Mouse (Mus musculus) stomach, postnatal 0 days (tissue): ENCODE measurements around the gene Coq7. TPM values are rescaled to one million over a fixed set of nuclear protein-coding genes. Genes with fewer than 3 reads are reported as not detected.

Experiments
- ATAC-seq: fragments of 200-750 bp; cut with Nextera tagmentation; 2 replicates; pipeline ENCODE4 v1.8.0; 2017; ENCODE audit not compliant: low FRiP score, low TSS enrichment
- DNase-seq: peaks from one replicate; pipeline ENCODE4 v3.0.0-alpha.2; 2016; ENCODE audit warnings: low spot score
- H3K27ac ChIP-seq: fragments of 300-500 bp; sonication (generic); replicated peaks from 2 replicates; pipeline ENCODE4 v1.5.1; 2014; ENCODE audit warnings: mild to moderate bottlenecking, control low read depth
- H3K27me3 ChIP-seq: fragments of 300-500 bp; sonication (generic); 2 replicates; pipeline ENCODE4 v1.6.1; 2014; ENCODE audit warnings: low read length; ENCODE audit not compliant: control insufficient read depth, insufficient read depth
- H3K36me3 ChIP-seq: fragments of 300-500 bp; sonication (generic); 2 replicates; pipeline ENCODE4 v1.6.1; 2014; ENCODE audit warnings: low read length, mixed read lengths; ENCODE audit not compliant: control insufficient read depth, insufficient read depth
- H3K4me1 ChIP-seq: fragments of 300-500 bp; sonication (generic); replicated peaks from 2 replicates; pipeline ENCODE4 v1.6.1; 2014; ENCODE audit warnings: antibody characterized with exemption; ENCODE audit not compliant: control insufficient read depth, insufficient read depth
- H3K4me2 ChIP-seq: fragments of 300-500 bp; sonication (generic); replicated peaks from 2 replicates; pipeline ENCODE4 v1.6.1; 2014; ENCODE audit warnings: low read depth, mild to moderate bottlenecking, control low read depth, moderate library complexity
- H3K4me3 ChIP-seq: fragments of 300-500 bp; sonication (generic); 2 replicates; pipeline ENCODE4 v1.5.1; 2014; ENCODE audit warnings: low read depth, low read length, control low read depth
- H3K9ac ChIP-seq: fragments of 300-500 bp; sonication (generic); 2 replicates; pipeline ENCODE4 v1.6.1; 2014; ENCODE audit warnings: mild to moderate bottlenecking, low read length, control low read depth, mixed read lengths
- H3K9me3 ChIP-seq: fragments of 300-500 bp; sonication (generic); 2 replicates; pipeline ENCODE4 v1.6.1; 2016; ENCODE audit warnings: low read length; ENCODE audit not compliant: control insufficient read depth
- CTCF ChIP-seq: IDR thresholded peaks from 2 replicates; pipeline ENCODE4 v1.5.1; 2016; ENCODE audit warnings: antibody characterized with exemption, low read depth, mild to moderate bottlenecking, moderate library complexity
- EP300 ChIP-seq: optimal IDR thresholded peaks from 2 replicates; pipeline ENCODE3; 2016; ENCODE audit warnings: antibody characterized with exemption
- WGBS: fragments of 180-500 bp; shearing (Covaris S2); extraction: QIAGEN DNeasy Blood & Tissue Kit; methylation state at CpG from one replicate; pipeline ENCODE4 v1.1.7; 2014; 5-methylcytosine and 5-hydroxymethylcytosine counted together
- polyA plus RNA-seq: library from polyadenylated mRNA; unstranded; fragments of >200 nt; fragmentation: Nextera tagmentation; extraction: Ambion mirVana; gene quantifications from 2 replicates; pipeline ENCODE4 v1.2.1, GENCODE M21; 2015

Gene Coq7
- polyA plus RNA-seq, 1 experiment from 2014 or later = 83.6 TPM

GRCm38 (mm10) chr7:118532519-118533177, 508 bp downstream of the Coq7 start:
- peak overlapping the region; percentile 60 for H3K4me2 ChIP-seq
- TF ChIP-seq CTCF (no peak; the same call in 1 of the 2 replicates), EP300 (no peak)
- H3K27ac ChIP-seq = peak overlapping the region; percentile 95
- DNase-seq = peak; percentile 95
- H3K36me3 ChIP-seq = no peaks in the 10 kb centered on the region
- ATAC-seq = peak; percentile 90
- no peaks in the 10 kb centered on the region for H3K9me3 ChIP-seq
- H3K27me3 ChIP-seq = no peaks in the 10 kb centered on the region
- H3K9ac ChIP-seq = peak overlapping the region; percentile 84
- 1% methylated on average over 36 of the region's 36 CpGs for WGBS
- H3K4me1 ChIP-seq = no peaks in the 10 kb centered on the region
- H3K4me3 ChIP-seq = peak overlapping the region; percentile 76

GRCm38 (mm10) chr7:118526967-118527366, 6.2 kb downstream of the Coq7 start:
- H3K9me3 ChIP-seq = no peaks in the 10 kb centered on the region
- TF ChIP-seq EP300 (no peak), CTCF (no peak)
- no peak overlapping the region for H3K4me2 ChIP-seq
- no peak for DNase-seq
- H3K36me3 ChIP-seq = peaks cover 8% of the 10 kb centered on the region; the same call in 1 of the 2 replicates
- H3K4me1 ChIP-seq = no peaks in the 10 kb centered on the region
- no peak overlapping the region for H3K4me3 ChIP-seq
- H3K27me3 ChIP-seq = no peaks in the 10 kb centered on the region
- ATAC-seq = peak; percentile 65
- no peak overlapping the region for H3K9ac ChIP-seq
- no peak overlapping the region for H3K27ac ChIP-seq
- WGBS = 76% methylated on average over 4 of the region's 4 CpGs

GRCm38 (mm10) chr7:118522077-118522476, 11.1 kb downstream of the Coq7 start:
- Histone ChIP-seq H3K9me3 (no peaks in the 10 kb centered on the region), H3K36me3 (peaks cover 8% of the 10 kb centered on the region; the same call in 1 of the 2 replicates), H3K9ac (no peak overlapping the region), H3K27ac (no peak overlapping the region), H3K27me3 (no peaks in the 10 kb centered on the region), H3K4me2 (no peak overlapping the region), H3K4me3 (no peak overlapping the region), H3K4me1 (no peaks in the 10 kb centered on the region)
- DNase-seq = no peak
- ATAC-seq = no peak
- TF ChIP-seq EP300 (no peak), CTCF (no peak)
- 77% methylated on average over 5 of the region's 5 CpGs for WGBS

- ATAC-seq = no peak
These were observed 13.5 kb downstream of the Coq7 start for GRCm38 (mm10) chr7:118519661-118520060.

GRCm38 (mm10) chr7:118518687-118519086, 14.5 kb downstream of the Coq7 start:
- TF ChIP-seq EP300 (no peak), CTCF (peak; percentile 99)
- peak; percentile 90 for DNase-seq
- Histone ChIP-seq H3K4me1 (no peaks in the 10 kb centered on the region), H3K9me3 (no peaks in the 10 kb centered on the region), H3K9ac (no peak overlapping the region), H3K27me3 (no peaks in the 10 kb centered on the region), H3K27ac (no peak overlapping the region), H3K4me2 (no peak overlapping the region), H3K4me3 (no peak overlapping the region), H3K36me3 (no peaks in the 10 kb centered on the region)
- 3% methylated on average over 18 of the region's 18 CpGs for WGBS
- peak; percentile 84 for ATAC-seq

More at GRCm38 (mm10) chr7:118519661-118520060, 13.5 kb downstream of the Coq7 start:
- H3K9ac ChIP-seq = no peak overlapping the region
- no peak overlapping the region for H3K27ac ChIP-seq
- WGBS = 71% methylated on average over 8 of the region's 8 CpGs
- H3K27me3 ChIP-seq = no peaks in the 10 kb centered on the region
- no peak for TF ChIP-seq EP300
- TF ChIP-seq CTCF = no peak
- no peak for DNase-seq
- H3K4me1 ChIP-seq = no peaks in the 10 kb centered on the region
- H3K9me3 ChIP-seq = no peaks in the 10 kb centered on the region
- no peak overlapping the region for H3K4me3 ChIP-seq
- 0 out of 2 replicates have a peak, but pooled peaks cover 4% of the 10 kb centered on the region for H3K36me3 ChIP-seq
- no peak overlapping the region for H3K4me2 ChIP-seq

- Histone ChIP-seq H3K4me3 (no peak overlapping the region), H3K36me3 (no peaks in the 10 kb centered on the region), H3K4me2 (no peak overlapping the region), H3K9ac (no peak overlapping the region), H3K9me3 (no peaks in the 10 kb centered on the region), H3K27ac (no peak overlapping the region), H3K27me3 (no peaks in the 10 kb centered on the region), H3K4me1 (no peaks in the 10 kb centered on the region)
- peak; percentile 83 for TF ChIP-seq CTCF
- TF ChIP-seq EP300 = no peak
- DNase-seq (peak; percentile 80), ATAC-seq (peak; percentile 47)
- WGBS = 72% methylated on average over 2 of the region's 2 CpGs
These were observed 15.3 kb downstream of the Coq7 start for GRCm38 (mm10) chr7:118517819-118518218.
